Mouse (Mus musculus): ENCODE measurements around the gene Adora2a. TPM values are rescaled to one million over a fixed set of nuclear protein-coding genes. Genes with fewer than 3 reads are reported as not detected.
"Not testable (repeated sequence)": the region's sequence is repeated elsewhere in the genome, so short reads cannot be mapped to it uniquely, and the experiment has no call there.

The Adora2a gene
- polyA plus RNA-seq (2016; fragmentation: Nextera tagmentation; extraction: Ambion mirVana): 1.5 and 2.1 TPM in 2 replicates

GRCm38 (mm10) chr10:75316872-75316907 is at the start of gene Adora2a:
TSS of gene Adora2a (plus strand) at chr10:75316877.
- H3K9me3 ChIP-seq (replicated peaks): no peaks in the 10 kb centered on the region
- H3K4me3 ChIP-seq: peak within 1 kb of the TSS; percentile 57
- H3K27me3 ChIP-seq (ENCODE audit: low read depth, poor library complexity, severe bottlenecking): peaks cover 46% of the 10 kb centered on the region
- DNase-seq (ENCODE audit: low spot score): no peak
- H3K4me1 ChIP-seq: peaks cover 19% of the 10 kb centered on the region
- peaks cover 15% of the 10 kb centered on the region for H3K36me3 ChIP-seq
- H3K27ac ChIP-seq (replicated peaks): peak within 1 kb of the TSS; percentile 68
- 0% methylated on average over 4 of the region's 4 CpGs for WGBS

DNA sequence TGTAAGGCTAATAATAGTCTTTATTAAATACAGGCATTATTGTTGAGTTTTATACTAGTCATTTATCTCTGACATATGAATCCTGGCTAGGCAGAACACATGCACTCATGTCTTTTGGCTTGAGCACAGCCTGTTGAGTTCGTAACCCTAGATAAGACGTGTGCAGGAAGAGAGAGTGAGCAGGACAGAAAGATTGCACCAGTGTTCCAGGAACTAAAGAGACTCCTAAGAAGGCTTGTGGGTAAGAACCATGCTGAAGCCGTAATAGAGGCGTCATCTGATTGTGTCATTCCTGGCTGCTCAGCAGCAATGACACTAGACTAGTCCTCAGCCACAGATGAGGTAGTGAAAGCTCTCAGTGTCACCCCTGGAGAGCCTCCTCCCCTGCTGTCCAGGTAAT is 43.7 kb upstream of the Adora2a start:
- no peaks in the 10 kb centered on the region for H3K4me1 ChIP-seq
- peaks cover 80% of the 10 kb centered on the region for H3K36me3 ChIP-seq
- H3K9me3 ChIP-seq (replicated peaks): no peaks in the 10 kb centered on the region
- no peak overlapping the region for H3K4me3 ChIP-seq
- 95% methylated on average over 4 of the region's 4 CpGs for WGBS
- DNase-seq (ENCODE audit: low spot score): no peak
- H3K27me3 ChIP-seq (ENCODE audit: low read depth, poor library complexity, severe bottlenecking): no peaks in the 10 kb centered on the region
- H3K27ac ChIP-seq (replicated peaks): no peak overlapping the region

GRCm38 (mm10) chr10:75276427-75277013 is 40.2 kb upstream of the Adora2a start:
- Histone ChIP-seq H3K27ac (replicated peaks) (no peak overlapping the region), H3K9me3 (replicated peaks) (no peaks in the 10 kb centered on the region), H3K4me1 (no peaks in the 10 kb centered on the region), H3K4me3 (no peak overlapping the region), H3K27me3 (ENCODE audit: low read depth, poor library complexity, severe bottlenecking) (no peaks in the 10 kb centered on the region), H3K36me3 (peaks cover 79% of the 10 kb centered on the region)
- WGBS: 93% methylated on average over 12 of the region's 12 CpGs
- no peak for DNase-seq (ENCODE audit: low spot score)

DNA sequence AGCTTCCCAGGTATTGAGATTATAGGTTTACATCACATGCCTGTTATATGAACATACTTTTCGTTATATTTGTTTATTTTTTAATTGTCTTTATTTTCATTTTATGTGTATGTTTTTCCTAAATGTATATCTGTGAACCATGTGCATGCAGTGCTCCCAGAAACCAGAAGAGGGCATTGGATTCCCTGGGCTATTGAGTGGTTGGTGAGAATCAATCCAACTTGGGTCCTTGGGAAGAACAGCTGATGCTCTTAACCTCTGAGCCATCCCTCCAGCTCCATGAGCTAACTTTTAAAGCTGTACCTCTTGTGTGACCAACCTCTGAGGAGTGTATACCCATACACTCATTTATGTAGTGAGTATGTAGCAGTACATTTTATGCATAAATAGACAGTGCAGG is 39.2 kb upstream of the Adora2a start:
- Histone ChIP-seq H3K36me3 (peaks cover 77% of the 10 kb centered on the region), H3K27ac (replicated peaks) (no peak overlapping the region), H3K4me1 (no peaks in the 10 kb centered on the region), H3K4me3 (no peak overlapping the region), H3K9me3 (replicated peaks) (no peaks in the 10 kb centered on the region), H3K27me3 (ENCODE audit: low read depth, poor library complexity, severe bottlenecking) (no peaks in the 10 kb centered on the region)
- no peak for DNase-seq (ENCODE audit: low spot score)
- WGBS: 86% methylated on average over 1 of the region's 1 CpGs

DNA sequence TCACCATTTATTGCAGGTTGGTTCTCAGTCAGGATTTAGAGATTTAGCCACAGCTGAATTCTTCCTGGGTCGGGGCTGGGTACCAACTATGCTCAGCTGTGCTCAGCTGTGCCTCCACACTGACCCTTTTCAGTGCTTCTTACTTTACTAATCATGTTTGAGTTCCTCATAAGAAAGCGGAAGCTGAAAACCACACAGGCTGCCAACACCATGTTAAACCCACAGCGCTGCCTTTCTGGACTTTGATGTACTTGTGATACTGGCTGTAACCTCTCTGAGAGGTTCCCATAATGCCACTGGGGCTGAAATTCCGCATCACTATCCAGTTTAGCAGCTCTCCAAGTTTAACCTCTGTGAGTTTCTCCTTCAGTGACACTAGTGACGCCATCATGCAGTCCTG is 34.0 kb upstream of the Adora2a start:
- H3K27ac ChIP-seq (replicated peaks): no peak overlapping the region
- H3K27me3 ChIP-seq (ENCODE audit: low read depth, poor library complexity, severe bottlenecking): no peaks in the 10 kb centered on the region
- 92% methylated on average over 5 of the region's 5 CpGs for WGBS
- H3K36me3 ChIP-seq: peaks cover 69% of the 10 kb centered on the region
- no peak for DNase-seq (ENCODE audit: low spot score)
- no peak overlapping the region for H3K4me3 ChIP-seq
- H3K4me1 ChIP-seq: no peaks in the 10 kb centered on the region
- H3K9me3 ChIP-seq (replicated peaks): no peaks in the 10 kb centered on the region

DNA sequence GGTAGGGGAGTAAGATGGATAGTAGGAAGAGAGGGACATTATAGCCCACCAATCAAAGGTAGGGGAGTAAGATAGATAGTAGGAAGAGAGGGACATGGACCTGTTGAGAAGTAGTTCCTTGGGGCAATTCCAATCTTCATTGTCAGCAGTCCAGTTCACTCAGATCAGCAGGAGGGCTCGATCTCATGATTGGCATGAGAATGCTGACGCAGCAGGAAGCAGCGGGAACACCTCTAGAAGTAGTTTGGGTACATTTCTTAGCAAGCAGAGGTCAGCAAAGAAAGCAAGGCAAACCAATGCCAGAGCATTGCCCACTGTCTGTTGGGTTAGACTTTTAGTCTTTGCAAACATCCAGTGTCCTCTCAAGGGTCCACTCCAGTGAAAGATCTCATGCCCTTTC is 32.9 kb upstream of the Adora2a start:
- H3K36me3 ChIP-seq: peaks cover 66% of the 10 kb centered on the region
- no peaks in the 10 kb centered on the region for H3K4me1 ChIP-seq
- H3K27ac ChIP-seq (replicated peaks): no peak overlapping the region
- DNase-seq (ENCODE audit: low spot score): no peak
- no peaks in the 10 kb centered on the region for H3K27me3 ChIP-seq (ENCODE audit: low read depth, poor library complexity, severe bottlenecking)
- H3K9me3 ChIP-seq (replicated peaks): no peaks in the 10 kb centered on the region
- WGBS: 98% methylated on average over 3 of the region's 3 CpGs
- no peak overlapping the region for H3K4me3 ChIP-seq

DNA sequence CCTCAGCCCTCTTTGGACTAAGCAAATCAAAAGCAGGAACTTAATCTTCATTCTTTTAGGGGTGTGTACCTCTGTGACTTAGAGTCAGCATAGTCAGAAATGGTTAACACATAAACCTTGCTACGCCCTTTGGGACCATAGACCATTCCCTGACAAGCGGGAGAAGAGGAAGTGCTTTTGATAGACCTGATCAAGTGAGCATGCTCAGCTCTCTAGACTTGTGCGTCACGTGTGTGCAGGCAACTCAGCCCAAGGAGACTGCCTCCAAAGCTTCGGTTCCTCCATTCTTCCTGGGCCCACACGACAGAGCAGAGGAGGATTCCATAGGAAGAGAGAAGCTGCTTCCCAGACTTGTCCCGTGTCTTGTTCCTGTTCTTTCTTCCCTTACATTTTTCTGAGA is 28.1 kb upstream of the Adora2a start:
- H3K36me3 ChIP-seq: peaks cover 49% of the 10 kb centered on the region
- no peak for DNase-seq (ENCODE audit: low spot score)
- 88% methylated on average over 7 of the region's 7 CpGs for WGBS
- no peak overlapping the region for H3K4me3 ChIP-seq
- H3K4me1 ChIP-seq: no peaks in the 10 kb centered on the region
- no peaks in the 10 kb centered on the region for H3K27me3 ChIP-seq (ENCODE audit: low read depth, poor library complexity, severe bottlenecking)
- no peak overlapping the region for H3K27ac ChIP-seq (replicated peaks)
- H3K9me3 ChIP-seq (replicated peaks): no peaks in the 10 kb centered on the region

GRCm38 (mm10) chr10:75289392-75289791 is 27.3 kb upstream of the Adora2a start:
- no peaks in the 10 kb centered on the region for H3K4me1 ChIP-seq
- peaks cover 41% of the 10 kb centered on the region for H3K36me3 ChIP-seq
- no peaks in the 10 kb centered on the region for H3K9me3 ChIP-seq (replicated peaks)
- DNase-seq (ENCODE audit: low spot score): no peak
- H3K27ac ChIP-seq (replicated peaks): no peak overlapping the region
- 84% methylated on average over 4 of the region's 4 CpGs for WGBS
- no peak overlapping the region for H3K4me3 ChIP-seq
- H3K27me3 ChIP-seq (ENCODE audit: low read depth, poor library complexity, severe bottlenecking): no peaks in the 10 kb centered on the region

GRCm38 (mm10) chr10:75290650-75291049 is 26.0 kb upstream of the Adora2a start:
- H3K27ac ChIP-seq (replicated peaks): no peak overlapping the region
- no peaks in the 10 kb centered on the region for H3K9me3 ChIP-seq (replicated peaks)
- H3K4me1 ChIP-seq: no peaks in the 10 kb centered on the region
- 89% methylated on average over 5 of the region's 5 CpGs for WGBS
- peaks cover 39% of the 10 kb centered on the region for H3K36me3 ChIP-seq
- no peaks in the 10 kb centered on the region for H3K27me3 ChIP-seq (ENCODE audit: low read depth, poor library complexity, severe bottlenecking)
- no peak overlapping the region for H3K4me3 ChIP-seq
- DNase-seq (ENCODE audit: low spot score): no peak

DNA sequence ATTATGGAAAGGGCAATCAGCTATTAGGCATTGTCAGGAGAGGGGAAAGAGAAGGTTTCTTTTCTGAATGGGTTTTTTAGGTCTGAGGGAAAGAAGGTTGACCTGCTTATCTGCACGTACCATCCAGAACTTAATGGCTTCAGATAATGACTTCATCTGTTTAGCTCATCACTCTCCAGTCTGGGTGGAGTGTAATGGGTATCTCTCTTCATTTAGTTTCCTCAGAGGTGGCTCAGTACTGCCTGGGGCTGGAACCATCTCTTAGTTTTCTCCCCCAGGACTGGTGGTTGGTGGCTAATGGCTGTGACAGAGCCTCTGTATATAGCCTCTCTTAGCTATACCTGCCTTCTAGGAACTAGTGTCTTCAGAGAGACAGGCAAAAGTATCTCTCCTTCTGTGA is 25.3 kb upstream of the Adora2a start:
- DNase-seq (ENCODE audit: low spot score): no peak
- Histone ChIP-seq H3K9me3 (replicated peaks) (no peaks in the 10 kb centered on the region), H3K27me3 (ENCODE audit: low read depth, poor library complexity, severe bottlenecking) (no peaks in the 10 kb centered on the region), H3K36me3 (peaks cover 45% of the 10 kb centered on the region), H3K4me1 (no peaks in the 10 kb centered on the region), H3K4me3 (no peak overlapping the region), H3K27ac (replicated peaks) (no peak overlapping the region)
- WGBS: 97% methylated on average over 1 of the region's 1 CpGs

DNA sequence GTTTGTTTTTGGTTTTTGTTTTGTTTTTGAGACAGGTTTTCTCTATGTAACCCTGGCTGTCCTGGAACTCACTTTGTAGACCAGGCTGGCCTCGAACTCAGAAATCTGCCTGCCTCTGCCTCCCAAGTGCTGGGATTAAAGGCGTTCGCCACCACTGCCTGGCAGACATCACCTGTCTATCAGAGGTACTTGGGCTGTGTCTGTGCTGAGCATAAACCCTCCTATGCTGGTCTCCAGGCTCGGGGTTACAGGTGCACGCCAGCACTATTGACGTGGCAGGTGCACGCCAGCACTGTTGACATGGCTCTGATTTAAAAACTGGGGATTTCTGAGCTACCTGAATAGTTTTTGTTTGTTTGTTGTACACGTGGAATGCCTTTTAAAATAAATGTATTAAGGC is 24.5 kb upstream of the Adora2a start:
- not testable (repeated sequence) for H3K4me1 ChIP-seq; H3K27me3 ChIP-seq (ENCODE audit: low read depth, poor library complexity, severe bottlenecking); H3K4me3 ChIP-seq; DNase-seq (ENCODE audit: low spot score); H3K9me3 ChIP-seq (replicated peaks); H3K27ac ChIP-seq (replicated peaks)
- 95% methylated on average over 8 of the region's 8 CpGs for WGBS
- H3K36me3 ChIP-seq: peaks cover 46% of the 10 kb centered on the region

- Histone ChIP-seq H3K27me3 (ENCODE audit: low read depth, poor library complexity, severe bottlenecking) (no peaks in the 10 kb centered on the region), H3K36me3 (peaks cover 45% of the 10 kb centered on the region), H3K4me3 (no peak overlapping the region), H3K9me3 (replicated peaks) (no peaks in the 10 kb centered on the region), H3K4me1 (no peaks in the 10 kb centered on the region), H3K27ac (replicated peaks) (no peak overlapping the region)
- WGBS: 87% methylated on average over 3 of the region's 3 CpGs
- DNase-seq (ENCODE audit: low spot score): no peak
Observed at GRCm38 (mm10) chr10:75293288-75293687, 23.4 kb upstream of the Adora2a start.

DNA sequence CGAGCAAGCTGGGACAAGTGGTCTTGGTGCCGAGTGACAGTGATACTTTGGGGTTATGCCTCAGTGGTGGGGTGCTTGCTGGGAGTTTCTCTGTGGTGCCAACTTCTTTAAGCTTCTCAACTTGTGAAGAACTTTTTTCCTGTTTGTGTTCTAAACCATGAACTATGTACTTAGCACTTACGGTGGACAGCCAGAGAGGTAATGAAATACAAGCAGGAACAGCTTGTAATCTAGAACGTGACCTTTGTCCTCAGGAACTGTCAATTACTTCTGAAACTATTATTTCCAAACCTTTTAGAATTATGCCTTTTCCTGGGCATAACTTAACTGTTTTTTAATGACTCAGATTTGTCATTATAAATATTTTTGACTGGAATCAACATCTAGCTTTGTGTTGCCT is 22.3 kb upstream of the Adora2a start:
- no peaks in the 10 kb centered on the region for H3K9me3 ChIP-seq (replicated peaks)
- H3K36me3 ChIP-seq: peaks cover 47% of the 10 kb centered on the region
- no peak for DNase-seq (ENCODE audit: low spot score)
- no peak overlapping the region for H3K27ac ChIP-seq (replicated peaks)
- H3K27me3 ChIP-seq (ENCODE audit: low read depth, poor library complexity, severe bottlenecking): no peaks in the 10 kb centered on the region
- WGBS: 87% methylated on average over 4 of the region's 4 CpGs
- no peaks in the 10 kb centered on the region for H3K4me1 ChIP-seq
- H3K4me3 ChIP-seq: no peak overlapping the region

- peaks cover 47% of the 10 kb centered on the region for H3K36me3 ChIP-seq
- no peaks in the 10 kb centered on the region for H3K27me3 ChIP-seq (ENCODE audit: low read depth, poor library complexity, severe bottlenecking)
- 82% methylated on average over 4 of the region's 4 CpGs for WGBS
- H3K9me3 ChIP-seq (replicated peaks): no peaks in the 10 kb centered on the region
- no peaks in the 10 kb centered on the region for H3K4me1 ChIP-seq
- DNase-seq (ENCODE audit: low spot score): no peak
- H3K27ac ChIP-seq (replicated peaks): no peak overlapping the region
- H3K4me3 ChIP-seq: no peak overlapping the region
Observed at GRCm38 (mm10) chr10:75294926-75295325, 21.8 kb upstream of the Adora2a start.
